Mouse (Mus musculus) CD4-positive helper T cell, adult 2 months (primary cell): ENCODE data around the gene Trim60.

Source experiments
- DNase-seq: peaks from one replicate; pipeline ENCODE4 v3.0.0-alpha.2; 2012; ENCODE audit warnings: low read depth, missing footprints, low spot score

The Trim60 gene

DNA sequence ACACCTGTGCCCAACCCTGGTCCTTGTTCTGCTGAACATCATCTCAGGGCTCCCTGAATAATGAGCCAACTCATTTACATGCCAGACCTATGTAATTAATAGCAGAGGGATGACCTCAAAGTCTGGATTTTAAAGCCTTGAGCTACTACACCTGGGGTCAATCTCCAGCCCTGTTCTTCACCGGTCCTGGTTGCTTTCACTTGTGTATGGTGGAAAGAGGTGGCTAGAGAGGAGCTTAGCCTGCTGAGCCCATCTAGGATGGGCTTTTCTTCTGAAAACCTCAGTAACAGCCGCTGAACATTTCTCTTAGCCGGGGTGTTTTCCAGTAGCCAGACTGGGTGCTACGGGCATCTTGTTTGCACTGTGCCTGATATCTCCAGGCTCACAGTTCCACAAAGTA, 30.7 kb downstream of the Trim60 start, which contains the start of gene Trim75:
Gene Trim75 (minus strand): TSS at position 101 of the 400 bp plus-strand sequence.
- DNase-seq: no peak

DNA sequence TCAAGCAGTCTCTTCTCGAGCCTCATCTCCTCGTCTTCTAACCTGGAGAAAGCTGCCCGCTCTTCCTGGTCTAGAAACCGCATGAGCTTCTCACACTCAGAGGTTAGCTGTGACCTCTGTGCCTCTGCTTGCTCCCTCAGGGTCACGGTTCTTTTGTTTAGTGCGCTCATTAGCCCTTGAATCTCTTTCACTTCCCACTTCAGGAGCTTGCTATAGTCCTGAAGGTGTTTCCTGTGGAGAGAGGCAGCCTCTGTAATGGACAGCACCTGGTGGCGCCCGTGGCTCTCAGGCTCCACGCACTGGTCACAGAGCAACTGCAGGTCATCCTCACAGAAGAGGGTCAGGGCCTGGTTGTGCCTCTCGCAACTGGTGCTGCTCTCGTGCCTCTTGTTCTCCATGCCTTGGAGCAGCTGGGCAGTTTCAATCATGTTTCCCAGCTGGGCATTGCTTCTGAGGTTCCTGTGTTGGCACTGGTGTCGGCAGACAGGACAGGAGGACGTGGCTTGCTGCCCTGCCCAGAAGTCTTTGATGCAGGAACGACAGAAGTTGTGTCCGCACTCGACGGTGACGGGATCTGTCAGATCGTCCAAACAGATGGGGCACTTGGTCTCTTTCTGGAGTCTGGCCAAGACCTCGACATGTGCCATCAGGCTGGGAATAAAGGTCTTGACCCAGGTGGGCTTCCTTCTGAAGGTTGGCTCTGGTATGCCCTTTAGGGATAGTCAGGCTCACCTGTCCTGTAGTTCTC, 35.1 kb downstream of the Trim60 start:
- no peak for DNase-seq

DNA sequence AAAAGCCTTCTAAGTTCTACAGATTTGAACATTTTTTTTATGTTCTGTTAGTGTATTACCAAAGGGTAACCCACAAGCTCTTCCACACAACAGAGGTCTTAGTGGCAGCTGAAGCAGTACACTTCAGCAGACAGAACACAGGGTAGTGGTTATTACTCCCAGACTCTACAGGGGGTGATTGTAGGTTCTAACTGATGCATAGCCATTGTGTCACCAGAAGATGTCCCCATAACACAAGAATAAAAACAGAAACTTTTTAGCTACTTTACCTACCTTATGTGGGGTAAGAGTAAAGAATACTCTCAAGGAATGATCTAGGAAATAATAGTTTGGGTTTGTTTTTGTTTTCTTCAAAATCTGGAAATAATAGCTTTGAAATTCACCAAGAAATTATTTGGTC, 55.5 kb downstream of the Trim60 start:
- DNase-seq: no peak

GRCm38 (mm10) chr8:64959025-64959424, 59.4 kb downstream of the Trim60 start:
- no peak for DNase-seq

DNA sequence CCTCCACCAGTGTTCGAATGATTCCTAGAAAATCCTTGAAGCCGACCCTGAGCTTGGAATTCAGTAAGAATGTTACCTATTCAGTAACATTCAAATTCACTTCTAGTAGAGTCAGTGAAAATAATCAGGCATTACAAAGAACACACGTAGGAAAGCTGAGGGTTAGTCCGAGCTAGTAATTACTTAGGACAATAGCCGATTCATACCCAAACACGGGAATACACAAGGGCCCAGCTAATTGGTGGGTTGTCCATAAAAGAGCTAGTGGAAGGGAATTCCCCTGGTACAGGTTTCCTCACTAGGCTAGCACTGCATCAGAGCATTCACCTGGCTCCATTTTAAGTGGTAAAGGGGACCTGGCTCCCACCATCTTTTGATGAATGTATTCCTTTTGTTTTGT, 66.3 kb downstream of the Trim60 start:
- no peak for DNase-seq
